Mouse (Mus musculus) heart, embryonic 10.5 days (tissue): ENCODE measurements at regions not wholly inside any gene's neighbourhood (a gene's known extent, or its start where the extent isn't known, plus 50 kb on each side); places are given as distances from the start of the nearest gene placed in this dataset.

Experiments used
- DNase-seq: peaks from one replicate; pipeline ENCODE4 v3.0.0-alpha.2; 2017; ENCODE audit warnings: low spot score
- H3K27ac ChIP-seq: fragments of 300-500 bp; sonication (generic); 2 replicates; pipeline ENCODE4 v1.5.1; 2016; ENCODE audit warnings: mild to moderate bottlenecking
- H3K27me3 ChIP-seq: fragments of 300-500 bp; sonication (generic); 2 replicates; pipeline ENCODE4 v1.6.1; 2016; ENCODE audit warnings: mild to moderate bottlenecking; ENCODE audit not compliant: poor library complexity, insufficient read depth, severe bottlenecking
- H3K36me3 ChIP-seq: fragments of 300-500 bp; sonication (generic); 2 replicates; pipeline ENCODE4 v1.6.1; 2016; ENCODE audit warnings: mild to moderate bottlenecking, moderate library complexity
- H3K4me1 ChIP-seq: fragments of 300-500 bp; sonication (generic); 2 replicates; pipeline ENCODE4 v1.6.1; 2016; ENCODE audit warnings: mild to moderate bottlenecking
- H3K4me3 ChIP-seq: fragments of 300-500 bp; sonication (generic); 2 replicates; pipeline ENCODE4 v1.5.1; 2016; ENCODE audit warnings: mild to moderate bottlenecking, moderate library complexity
- H3K9me3 ChIP-seq: fragments of 300-500 bp; sonication (generic); 2 replicates; pipeline ENCODE4 v1.6.1; 2016; ENCODE audit warnings: mild to moderate bottlenecking, moderate library complexity
- WGBS: fragments of 180-500 bp; shearing (Covaris S2); methylation state at CpG from one replicate; pipeline ENCODE4 v1.1.7; 2016; 5-methylcytosine and 5-hydroxymethylcytosine counted together

GRCm38 (mm10) chr13:103422997-103423396 is 88.7 kb upstream of the Mast4 start:
- Histone ChIP-seq H3K27ac (no peak overlapping the region), H3K36me3 (no peaks in the 10 kb centered on the region), H3K9me3 (no peaks in the 10 kb centered on the region), H3K4me3 (no peak overlapping the region), H3K4me1 (no peaks in the 10 kb centered on the region), H3K27me3 (no peaks in the 10 kb centered on the region)
- whole genome bisulfite sequencing: 86% methylated on average over 8 of the region's 8 CpGs
- DNase-seq: no peak

- Histone ChIP-seq H3K9me3 (no peaks in the 10 kb centered on the region), H3K4me3 (no peak overlapping the region), H3K27ac (no peak overlapping the region), H3K36me3 (no peaks in the 10 kb centered on the region), H3K4me1 (no peaks in the 10 kb centered on the region), H3K27me3 (no peaks in the 10 kb centered on the region)
- DNase-seq: no peak
- WGBS: 83% methylated on average over 3 of the region's 3 CpGs
Measured at GRCm38 (mm10) chr13:103419146-103419545, 84.8 kb upstream of the Mast4 start.

GRCm38 (mm10) chr13:103417256-103417655 is 83.0 kb upstream of the Mast4 start:
- no peak for DNase-seq
- H3K27ac ChIP-seq: no peak overlapping the region
- 84% methylated on average over 5 of the region's 5 CpGs for WGBS
- H3K9me3 ChIP-seq: no peaks in the 10 kb centered on the region
- H3K27me3 ChIP-seq: no peaks in the 10 kb centered on the region
- no peaks in the 10 kb centered on the region for H3K4me1 ChIP-seq
- no peaks in the 10 kb centered on the region for H3K36me3 ChIP-seq
- no peak overlapping the region for H3K4me3 ChIP-seq

GRCm38 (mm10) chr13:103415335-103415734 is 81.0 kb upstream of the Mast4 start:
- Histone ChIP-seq H3K36me3 (no peaks in the 10 kb centered on the region), H3K4me3 (no peak overlapping the region), H3K27ac (no peak overlapping the region), H3K4me1 (no peaks in the 10 kb centered on the region), H3K9me3 (no peaks in the 10 kb centered on the region), H3K27me3 (no peaks in the 10 kb centered on the region)
- 78% methylated on average over 4 of the region's 4 CpGs for WGBS
- DNase-seq: no peak

GRCm38 (mm10) chr13:103412566-103412965 is 78.3 kb upstream of the Mast4 start:
- H3K9me3 ChIP-seq: no peaks in the 10 kb centered on the region
- 75% methylated on average over 2 of the region's 2 CpGs for WGBS
- H3K36me3 ChIP-seq: no peaks in the 10 kb centered on the region
- no peak overlapping the region for H3K27ac ChIP-seq
- H3K27me3 ChIP-seq: no peaks in the 10 kb centered on the region
- no peak overlapping the region for H3K4me3 ChIP-seq
- no peak for DNase-seq
- H3K4me1 ChIP-seq: no peaks in the 10 kb centered on the region

- Histone ChIP-seq H3K27me3 (no peaks in the 10 kb centered on the region), H3K4me3 (no peak overlapping the region), H3K27ac (no peak overlapping the region), H3K36me3 (no peaks in the 10 kb centered on the region), H3K9me3 (no peaks in the 10 kb centered on the region), H3K4me1 (no peaks in the 10 kb centered on the region)
- DNase-seq: no peak
- 78% methylated on average over 7 of the region's 7 CpGs for WGBS
Measured at GRCm38 (mm10) chr13:103409286-103409685, 75.0 kb upstream of the Mast4 start.

- Histone ChIP-seq H3K36me3 (no peaks in the 10 kb centered on the region), H3K4me1 (no peaks in the 10 kb centered on the region), H3K27ac (no peak overlapping the region), H3K27me3 (no peaks in the 10 kb centered on the region), H3K4me3 (no peak overlapping the region), H3K9me3 (no peaks in the 10 kb centered on the region)
- no peak for DNase-seq
- 88% methylated on average over 2 of the region's 2 CpGs for WGBS
Measured at GRCm38 (mm10) chr13:103396526-103397020, 62.3 kb upstream of the Mast4 start.

GRCm38 (mm10) chr13:103396099-103396498 is 61.8 kb upstream of the Mast4 start:
- H3K9me3 ChIP-seq: no peaks in the 10 kb centered on the region
- no peaks in the 10 kb centered on the region for H3K36me3 ChIP-seq
- WGBS: 69% methylated on average over 9 of the region's 9 CpGs
- no peak overlapping the region for H3K4me3 ChIP-seq
- H3K4me1 ChIP-seq: no peaks in the 10 kb centered on the region
- H3K27ac ChIP-seq: no peak overlapping the region
- DNase-seq: no peak
- no peaks in the 10 kb centered on the region for H3K27me3 ChIP-seq

- WGBS: 62% methylated on average over 3 of the region's 3 CpGs
Measured at GRCm38 (mm10) chr13:103392581-103392980, 58.3 kb upstream of the Mast4 start.

GRCm38 (mm10) chr13:103391396-103391795 is 57.1 kb upstream of the Mast4 start:
- Histone ChIP-seq H3K4me1 (no peaks in the 10 kb centered on the region), H3K4me3 (no peak overlapping the region), H3K36me3 (no peaks in the 10 kb centered on the region), H3K27me3 (no peaks in the 10 kb centered on the region), H3K27ac (no peak overlapping the region), H3K9me3 (no peaks in the 10 kb centered on the region)
- DNase-seq: no peak
- WGBS: 86% methylated on average over 4 of the region's 4 CpGs

More at GRCm38 (mm10) chr13:103392581-103392980, 58.3 kb upstream of the Mast4 start:
- Histone ChIP-seq H3K4me3 (no peak overlapping the region), H3K4me1 (no peaks in the 10 kb centered on the region), H3K36me3 (no peaks in the 10 kb centered on the region), H3K27me3 (no peaks in the 10 kb centered on the region), H3K9me3 (no peaks in the 10 kb centered on the region), H3K27ac (no peak overlapping the region)
- DNase-seq: no peak

GRCm38 (mm10) chr13:103390991-103391390 is 56.7 kb upstream of the Mast4 start:
- Histone ChIP-seq H3K27ac (no peak overlapping the region), H3K36me3 (no peaks in the 10 kb centered on the region), H3K4me3 (no peak overlapping the region), H3K4me1 (no peaks in the 10 kb centered on the region), H3K27me3 (no peaks in the 10 kb centered on the region), H3K9me3 (no peaks in the 10 kb centered on the region)
- 93% methylated on average over 3 of the region's 3 CpGs for WGBS
- DNase-seq: no peak

- Histone ChIP-seq H3K27me3 (no peaks in the 10 kb centered on the region), H3K27ac (no peak overlapping the region), H3K4me3 (no peak overlapping the region), H3K36me3 (no peaks in the 10 kb centered on the region), H3K9me3 (no peaks in the 10 kb centered on the region), H3K4me1 (no peaks in the 10 kb centered on the region)
- peak; percentile 31 for DNase-seq
- WGBS: 89% methylated on average over 5 of the region's 5 CpGs
Measured at GRCm38 (mm10) chr13:103386948-103387347, 52.7 kb upstream of the Mast4 start.
